Mouse (Mus musculus) hindlimb bud, embryonic 11.5 days (tissue): ENCODE data around the gene Pde4d.

Experiments
- DNase-seq: peaks from one replicate; pipeline ENCODE4 v3.0.0-alpha.2; 2012; ENCODE audit warnings: low read depth, low spot score; ENCODE audit errors: extremely low spot score

Gene Pde4d

DNA sequence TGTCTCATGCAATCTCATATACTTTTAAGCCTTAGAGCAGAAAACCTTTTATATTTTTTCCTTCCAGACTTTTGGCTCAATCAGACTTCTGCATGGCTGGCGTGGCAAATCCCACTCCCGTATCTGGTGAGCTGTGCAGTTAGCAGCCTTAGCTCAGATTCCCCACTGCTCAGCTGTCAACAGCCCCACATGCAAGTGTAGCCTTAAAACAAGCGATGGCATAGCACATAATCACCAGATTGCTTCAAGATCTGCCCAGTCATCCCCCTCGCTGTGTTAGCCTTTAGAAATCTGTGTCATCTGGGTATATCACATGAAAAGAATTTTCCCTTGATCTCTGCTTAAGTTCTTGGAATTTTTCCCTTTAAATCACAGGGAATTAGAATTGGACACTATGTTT is 686.7 kb downstream of the Pde4d start:
- DNase-seq = no peak

DNA sequence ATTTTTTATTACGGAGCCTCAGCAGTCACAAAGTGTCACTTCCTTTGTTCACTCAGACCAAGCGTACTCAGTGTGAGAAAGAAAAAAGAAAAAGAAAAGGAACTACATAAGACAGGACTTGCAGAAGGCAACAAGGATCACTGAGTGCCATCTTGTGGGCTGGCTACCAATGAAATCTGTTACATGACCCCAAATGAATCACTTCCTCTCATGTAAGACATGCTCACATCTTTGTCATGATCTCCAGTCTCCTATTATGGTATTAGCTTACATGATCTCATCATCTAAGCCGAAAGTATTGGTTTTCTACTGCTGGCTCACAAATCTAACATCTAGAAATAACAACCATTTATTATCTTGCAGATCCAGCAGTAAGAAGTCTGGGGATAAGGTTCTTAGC is 709.0 kb downstream of the Pde4d start:
- no peak for DNase-seq

DNA sequence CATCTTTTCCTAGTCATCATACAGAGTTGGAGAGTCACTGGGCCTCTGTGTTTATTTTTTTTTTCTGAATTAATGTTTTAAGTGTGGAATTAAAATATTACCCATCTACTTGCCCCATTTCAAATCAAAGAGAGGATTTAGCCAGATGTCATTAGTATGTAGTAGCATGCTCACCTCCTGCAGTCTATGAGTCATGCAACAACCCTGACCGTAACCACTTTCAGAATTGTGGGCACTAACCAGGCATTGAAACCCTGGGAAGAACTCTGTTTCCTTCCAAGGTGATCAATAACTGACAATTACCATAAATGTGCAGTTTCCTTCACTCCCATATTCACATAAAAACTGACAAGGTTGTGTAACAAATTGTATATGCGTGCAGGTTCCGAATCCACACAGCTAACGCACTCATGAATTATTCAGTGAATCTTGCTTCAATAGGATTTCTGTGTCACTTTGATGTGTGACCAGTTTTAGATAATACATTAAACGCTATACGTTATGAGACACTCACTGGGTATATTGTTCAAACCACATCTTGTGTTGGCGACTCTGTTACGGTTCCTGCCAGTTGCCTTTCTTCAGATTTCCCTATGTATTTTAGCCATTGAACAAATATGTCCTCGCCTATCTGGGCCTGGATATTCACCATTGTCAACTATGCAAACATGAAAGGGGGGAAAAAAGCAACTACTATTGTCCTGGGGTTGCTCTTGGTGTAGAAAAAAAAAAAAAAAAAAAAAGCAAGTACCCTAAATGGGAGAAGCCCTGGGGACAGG is 719.0 kb downstream of the Pde4d start:
- DNase-seq = no peak

DNA sequence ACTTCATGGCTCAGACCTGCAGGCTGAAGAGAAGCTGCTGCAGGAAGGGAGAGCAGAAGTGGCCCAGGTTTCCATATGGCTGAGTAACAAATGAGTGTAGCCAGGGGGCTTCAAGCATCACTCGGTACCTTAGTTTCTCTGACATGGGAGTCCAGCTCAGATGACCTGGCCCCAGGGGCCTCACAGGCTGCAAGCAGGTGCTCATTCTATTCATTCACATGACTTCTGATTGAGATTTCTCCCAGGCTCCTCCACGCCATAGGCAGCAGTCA is 719.5 kb downstream of the Pde4d start:
- no peak for DNase-seq

DNA sequence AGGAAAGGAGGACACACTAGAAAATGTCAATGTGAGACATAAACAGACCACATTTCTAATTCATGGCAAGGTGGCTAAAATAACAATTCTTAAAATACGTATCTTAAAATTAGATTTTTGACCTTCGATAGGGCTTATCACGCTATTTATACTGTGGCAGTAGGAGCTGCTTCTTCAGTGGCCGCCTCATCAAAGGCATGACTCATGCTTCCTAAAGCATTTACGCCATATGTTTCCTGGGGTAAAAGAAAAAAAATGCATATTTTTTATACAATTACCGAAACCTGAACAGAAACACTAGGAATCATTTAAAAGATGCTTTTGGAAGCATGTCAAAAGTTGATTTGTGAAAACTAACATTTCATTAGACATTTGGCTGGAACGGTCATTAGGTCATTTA is 721.9 kb downstream of the Pde4d start:
- no peak for DNase-seq

DNA sequence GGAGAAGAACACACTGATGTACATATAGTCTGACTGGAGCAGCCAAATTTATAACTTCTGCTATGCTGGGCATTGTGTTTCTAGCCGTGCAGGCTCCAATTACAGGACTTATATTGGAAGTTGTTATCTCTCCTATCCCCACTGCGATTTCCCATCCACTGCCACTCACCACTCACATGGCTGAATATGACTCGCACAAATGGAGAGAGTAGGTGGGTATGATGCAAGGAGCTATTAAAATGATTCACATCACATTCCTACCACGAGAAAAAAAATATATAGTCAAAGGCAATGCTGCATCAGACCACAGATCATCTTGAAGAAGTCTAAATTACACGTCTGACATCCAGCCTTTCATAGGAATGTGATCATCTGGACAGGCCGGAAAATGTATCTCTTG is 725.5 kb downstream of the Pde4d start:
- DNase-seq = no peak

DNA sequence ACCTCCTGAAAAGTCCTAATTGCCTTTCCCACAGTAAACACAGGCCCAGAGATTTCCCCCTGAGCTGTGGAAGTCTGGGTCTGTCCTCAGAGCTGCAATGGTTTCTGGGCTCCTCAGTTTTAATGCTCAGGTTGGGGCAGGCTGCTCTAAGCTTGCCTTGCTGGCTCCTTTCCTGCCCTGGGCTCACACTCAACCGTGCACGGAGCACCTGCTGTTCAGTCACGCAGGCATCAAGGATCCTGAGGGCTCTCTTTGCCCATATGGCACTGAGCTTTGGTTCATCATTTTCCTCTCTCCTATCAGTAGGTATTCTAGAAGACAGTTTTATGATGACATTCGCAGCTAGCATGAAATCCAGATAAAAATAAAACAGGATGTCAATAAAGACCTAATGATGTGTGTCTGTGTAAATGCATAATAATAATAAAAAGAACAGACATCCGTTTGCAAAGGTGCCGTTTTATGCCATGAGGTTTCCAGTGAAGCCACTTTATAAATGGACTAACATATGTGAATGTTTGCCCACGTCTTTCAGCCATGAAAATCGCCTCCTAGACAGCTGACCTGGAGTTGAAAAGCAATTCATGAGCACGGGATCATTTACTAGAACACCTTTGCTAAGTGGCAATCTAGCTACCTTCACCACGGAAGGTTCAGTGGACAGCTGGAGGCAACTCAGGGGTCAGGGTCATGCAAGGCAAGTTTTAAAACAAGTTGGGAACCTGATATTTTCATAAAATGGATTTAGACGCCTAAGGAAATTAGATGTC is 726.3 kb downstream of the Pde4d start:
- no peak for DNase-seq

DNA sequence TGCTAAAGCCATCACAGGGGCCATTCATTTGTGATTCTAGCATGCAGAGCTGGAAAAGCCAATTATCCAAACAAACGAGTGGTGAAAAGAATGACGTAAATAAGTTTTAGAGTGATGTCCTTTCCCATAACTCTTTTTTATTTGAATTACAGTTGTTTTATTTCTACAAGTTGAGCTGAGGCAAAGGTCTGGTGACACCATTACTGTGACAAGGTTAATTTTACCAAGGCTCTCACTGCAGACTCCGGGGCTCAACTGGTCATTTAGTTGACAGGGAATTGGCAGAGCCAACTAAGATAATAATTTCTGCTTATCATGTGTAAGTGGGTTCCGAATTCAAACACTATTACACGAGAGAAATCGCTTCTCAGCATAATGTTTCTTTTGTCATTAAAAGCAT is 731.6 kb downstream of the Pde4d start:
- no peak for DNase-seq

DNA sequence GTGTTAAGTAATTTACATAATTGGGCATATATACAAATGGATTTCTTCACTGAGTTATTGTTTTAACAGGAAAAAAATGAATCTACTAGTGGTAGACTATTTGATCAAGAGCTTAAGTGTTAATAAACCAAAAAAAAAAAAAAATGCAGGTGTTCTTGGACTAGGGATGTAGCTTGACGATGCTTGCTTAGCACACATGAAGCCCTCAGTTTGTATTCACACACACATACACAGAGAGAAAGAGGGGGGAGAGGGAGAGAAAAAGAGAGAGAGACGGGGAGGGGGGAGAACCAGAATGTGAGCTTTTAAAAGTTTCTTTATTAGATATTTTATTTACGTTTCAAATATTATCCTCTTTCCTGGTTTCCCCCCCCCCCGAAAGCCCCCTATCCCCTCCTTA is 740.9 kb downstream of the Pde4d start:
- no peak for DNase-seq

DNA sequence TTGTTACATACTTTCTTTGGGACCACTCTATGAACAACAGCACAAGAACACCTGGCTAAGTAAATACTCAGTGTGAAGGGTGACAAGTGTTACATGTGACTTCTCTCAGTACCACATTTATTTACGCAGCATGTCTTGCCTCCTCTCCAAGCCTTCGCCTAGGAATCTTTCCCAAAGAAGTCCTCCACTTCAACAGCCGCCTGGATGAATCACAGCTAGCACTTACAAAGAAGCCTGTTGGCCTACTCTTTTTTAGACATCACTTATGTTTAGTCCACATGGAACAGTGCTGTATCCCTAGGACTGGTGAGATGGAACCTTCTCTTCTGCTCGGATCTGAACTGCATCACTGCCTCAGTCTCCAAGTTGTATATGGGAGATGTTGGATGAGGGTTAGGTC is 741.4 kb downstream of the Pde4d start:
- DNase-seq = no peak

DNA sequence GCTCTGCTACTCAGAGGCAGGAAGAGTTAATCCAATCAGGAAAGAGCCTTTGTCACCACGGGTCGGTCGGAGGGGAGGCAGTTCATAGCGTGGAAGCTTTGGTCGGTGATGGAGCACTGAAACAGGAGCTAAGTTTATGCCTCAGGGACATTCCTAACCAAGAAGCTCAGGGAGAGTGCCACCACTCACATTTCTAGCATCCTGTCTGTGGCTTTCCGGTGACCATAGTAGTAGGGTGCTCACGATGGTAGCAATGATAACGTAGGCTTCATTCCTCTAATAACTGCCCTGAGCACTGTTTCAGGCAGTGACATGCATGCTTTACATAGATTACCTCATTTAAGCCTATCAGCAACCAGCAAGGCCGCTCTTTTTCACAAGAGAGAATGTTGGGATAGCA is 755.8 kb downstream of the Pde4d start:
- DNase-seq = no peak

DNA sequence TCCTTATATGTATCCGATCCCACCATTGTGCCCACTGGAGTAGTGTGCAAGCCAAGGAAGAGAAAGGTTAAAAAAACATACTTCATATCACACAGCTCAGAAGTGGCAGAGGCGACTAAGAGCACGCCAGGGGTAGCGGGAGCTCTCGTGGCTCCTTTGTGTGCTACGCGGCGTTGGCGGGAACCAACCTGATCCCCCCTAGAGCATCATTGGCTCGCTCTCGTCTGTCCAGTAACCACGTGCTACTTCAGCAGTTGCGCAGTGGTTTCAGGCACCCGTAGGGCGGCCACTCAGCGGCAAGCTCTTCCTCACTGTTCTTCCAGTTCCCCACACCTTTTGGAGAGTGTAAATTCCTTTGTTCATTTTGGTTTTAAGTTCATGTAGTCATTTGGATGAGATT is 758.9 kb downstream of the Pde4d start:
- no peak for DNase-seq

DNA sequence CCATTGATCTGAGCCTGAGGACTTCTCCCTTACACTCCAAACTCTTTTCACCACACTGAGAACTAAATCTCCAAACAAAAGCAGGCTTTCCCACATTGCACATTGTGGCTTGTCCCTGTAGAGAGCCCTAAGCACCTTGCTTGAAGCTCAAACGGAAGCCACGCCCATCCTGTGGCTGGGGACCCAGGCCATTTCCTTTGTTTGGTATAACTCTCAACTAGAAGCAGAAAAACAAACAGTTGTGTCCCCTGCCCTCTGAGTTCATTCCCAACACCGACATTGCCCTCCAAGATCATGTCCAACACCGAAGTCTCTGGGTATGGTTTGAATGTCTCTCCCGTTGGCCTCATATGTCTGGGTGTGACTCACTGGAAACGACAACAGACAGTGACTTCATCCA is 759.7 kb downstream of the Pde4d start:
- DNase-seq = no peak

DNA sequence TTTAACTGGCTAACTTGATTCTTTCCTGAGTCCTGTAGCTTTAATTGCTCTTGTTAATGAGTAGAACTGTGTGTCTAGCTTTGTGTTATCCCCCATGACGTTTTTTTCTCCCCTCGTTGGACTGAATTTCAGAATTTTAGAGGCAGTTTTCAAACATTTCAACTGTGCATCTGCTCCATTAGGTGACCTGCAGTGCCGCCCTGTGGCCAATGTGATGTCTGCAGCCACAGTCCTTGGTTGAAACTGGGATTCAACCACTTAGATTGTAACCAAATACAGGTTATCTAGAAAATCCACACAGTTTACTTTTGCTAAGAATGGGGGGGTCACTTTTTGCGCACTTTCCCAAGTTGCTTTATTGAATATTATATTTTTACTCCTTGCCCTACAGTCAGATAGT is 760.7 kb downstream of the Pde4d start:
- DNase-seq = no peak

DNA sequence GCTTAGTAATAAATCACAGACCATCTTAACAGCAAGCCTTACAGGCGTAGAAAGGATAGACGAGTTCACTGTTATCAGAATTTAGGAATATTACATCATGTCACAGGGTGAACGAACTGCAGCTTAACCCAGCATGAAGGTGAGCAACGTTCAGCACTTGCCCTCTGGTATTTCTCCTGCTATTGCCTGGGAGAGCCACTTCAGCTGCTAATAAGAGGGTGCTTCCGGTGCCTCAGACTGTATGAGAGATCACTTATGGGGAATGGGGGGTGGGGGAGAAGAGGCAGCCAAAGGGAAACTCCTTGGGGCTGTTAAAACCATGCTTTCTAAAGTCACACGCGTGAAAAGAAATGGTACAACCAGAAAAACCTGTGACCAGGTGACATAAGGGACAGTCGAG is 761.7 kb downstream of the Pde4d start:
- no peak for DNase-seq

DNA sequence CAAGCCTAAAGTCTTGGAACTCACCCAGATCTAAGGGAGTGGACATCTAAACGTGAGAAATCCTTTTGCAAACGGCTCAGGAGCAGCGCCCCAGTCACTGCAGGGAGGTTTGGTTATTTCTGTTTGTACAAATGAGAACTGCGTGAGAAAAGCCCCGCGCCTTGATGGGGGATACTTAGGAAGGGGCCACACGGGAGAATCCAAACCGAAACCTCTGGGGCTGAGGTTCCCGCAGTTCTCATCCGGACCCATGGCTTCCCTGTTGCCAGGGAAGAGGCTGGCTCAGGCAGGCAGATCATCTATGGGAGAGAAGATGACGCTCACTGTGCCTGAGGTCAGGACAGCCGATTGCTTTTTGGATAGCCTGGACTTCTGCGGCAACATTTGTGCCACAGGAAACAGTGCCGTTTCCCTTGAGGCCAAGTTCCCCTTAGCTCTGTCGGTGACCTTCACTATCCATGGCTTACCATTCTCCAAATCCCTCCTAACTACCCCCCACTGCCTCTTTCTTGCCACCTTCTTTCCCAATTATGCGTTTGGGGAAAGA is 762.3 kb downstream of the Pde4d start:
- no peak for DNase-seq

DNA sequence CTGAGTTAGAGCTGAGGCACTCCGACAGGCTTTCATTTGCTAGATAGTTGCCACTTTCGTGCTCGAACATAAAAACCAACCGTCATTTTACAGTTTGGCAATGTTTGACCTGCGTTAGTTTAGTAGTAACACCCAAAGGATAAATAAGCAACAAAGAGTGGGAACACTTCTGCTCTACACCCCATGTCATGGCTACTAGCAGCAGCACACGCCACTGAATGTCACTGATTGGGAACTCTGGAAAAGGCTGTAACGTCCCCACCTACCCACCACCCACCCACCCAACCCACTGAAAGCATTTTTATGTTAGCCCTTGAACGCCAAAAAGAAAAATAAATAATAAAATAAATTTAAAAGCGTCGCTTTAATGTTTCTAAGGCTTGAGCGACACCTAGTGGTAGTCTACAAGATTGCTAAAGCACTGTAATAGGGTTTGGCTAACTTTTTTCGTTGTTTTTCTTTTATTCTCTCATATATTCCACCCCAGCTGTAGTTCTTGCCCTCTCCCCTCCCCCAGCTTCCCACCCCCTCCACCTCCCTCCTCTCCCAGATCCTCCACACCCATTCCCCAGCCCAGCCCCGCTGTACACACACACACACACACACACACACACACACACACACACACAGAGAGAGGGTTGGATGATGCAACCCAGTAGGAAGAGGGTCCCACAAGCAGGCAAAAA is 763.2 kb downstream of the Pde4d start:
- no peak for DNase-seq

DNA sequence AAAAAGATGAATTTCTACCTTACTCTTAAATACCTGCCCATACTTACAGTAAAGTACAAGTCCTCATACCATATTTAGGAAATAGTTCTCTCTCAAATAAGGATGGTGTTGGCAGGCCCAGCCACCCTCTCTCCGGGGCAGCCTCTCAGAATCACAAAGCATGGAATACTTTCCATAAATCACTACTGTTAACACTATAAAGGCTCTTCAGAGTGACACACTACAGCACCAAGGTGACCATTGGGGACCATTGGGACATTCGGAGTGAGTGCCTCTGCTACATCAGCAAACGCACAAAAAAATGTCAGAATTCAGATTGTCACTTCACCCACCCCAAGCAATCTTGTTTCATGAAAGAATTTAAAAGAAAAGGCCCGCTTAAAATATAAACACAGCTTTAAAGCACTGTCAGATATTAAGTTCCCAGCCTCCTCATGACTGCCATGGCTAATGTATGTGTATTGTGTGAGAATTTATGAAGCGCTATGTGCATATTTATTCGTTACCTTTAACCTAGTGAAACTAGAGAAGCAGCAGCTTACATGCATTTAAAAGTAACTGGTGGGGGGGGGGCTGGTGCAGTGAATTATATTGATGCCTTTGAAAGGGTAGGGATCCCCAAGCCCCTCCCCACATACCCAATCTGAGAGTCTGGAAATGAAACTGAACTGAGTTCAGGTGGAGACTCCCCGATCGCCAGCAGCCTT is 769.4 kb downstream of the Pde4d start:
- no peak for DNase-seq

DNA sequence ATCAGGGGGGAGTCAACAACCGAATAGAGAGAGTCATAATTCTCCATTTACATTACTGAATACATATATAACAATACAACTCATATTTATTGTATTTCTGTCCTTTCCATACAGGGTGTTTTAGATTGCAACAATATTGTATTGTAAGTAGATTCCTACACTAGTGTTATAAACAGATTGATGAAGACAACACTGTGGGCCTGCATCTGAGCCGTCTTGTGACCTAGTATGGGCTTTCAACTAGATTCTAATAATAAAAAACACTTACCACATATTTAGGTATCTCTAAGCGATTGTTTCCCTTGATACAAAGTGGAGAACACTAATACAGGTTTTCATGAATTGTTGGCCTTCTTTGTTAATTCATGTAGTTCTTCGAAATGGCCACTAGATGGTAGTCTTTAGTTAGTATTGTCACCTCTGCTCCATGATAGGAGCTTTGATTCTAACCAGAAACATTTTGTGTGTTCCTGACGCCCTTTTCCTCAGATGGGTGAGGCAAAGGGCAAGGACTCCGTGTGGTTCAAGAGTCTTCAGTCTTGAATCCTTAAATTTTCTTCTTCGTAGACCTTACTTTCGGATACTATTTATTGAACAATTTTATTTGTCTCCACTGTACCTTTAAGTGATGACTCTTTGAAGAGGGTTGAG is 779.3 kb downstream of the Pde4d start:
- DNase-seq = peak; percentile 41

DNA sequence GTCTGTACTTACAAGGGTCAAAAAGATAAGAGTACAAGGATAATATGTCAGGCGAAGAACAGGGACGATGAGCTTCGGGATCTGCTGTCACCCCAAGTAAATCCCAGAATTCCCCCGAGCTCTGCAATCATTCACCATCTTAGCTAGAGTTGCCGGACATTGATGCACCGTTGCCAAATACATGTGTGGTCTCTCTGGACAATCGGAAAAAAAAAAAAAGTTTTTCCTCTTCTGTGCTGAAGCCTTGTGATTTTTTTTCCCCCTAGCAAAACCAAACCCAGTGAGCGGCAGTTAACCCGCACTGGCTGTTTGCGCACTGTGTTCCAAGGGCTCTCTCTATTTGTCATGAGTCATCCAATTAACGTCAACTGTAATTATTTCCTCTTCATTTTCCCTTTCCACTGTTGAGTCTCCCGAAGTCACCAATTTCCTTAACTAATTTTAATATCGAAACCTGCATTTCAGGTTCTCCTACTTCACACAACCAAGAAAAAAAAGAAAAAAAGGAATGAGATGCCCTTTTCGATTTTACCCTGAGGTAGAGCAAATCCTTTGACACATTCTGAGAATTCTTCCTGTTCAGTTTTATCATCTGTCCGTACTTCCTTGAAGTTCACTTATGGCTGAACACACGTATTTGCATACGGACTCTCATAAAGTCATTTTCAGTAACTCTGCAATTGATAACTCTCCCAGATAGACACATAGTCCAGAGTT is 780.0 kb downstream of the Pde4d start:
- DNase-seq = no peak
